Mouse (Mus musculus) midbrain, postnatal 0 days (tissue): ENCODE measurements around the gene Dppa2. TPM values are rescaled to one million over a fixed set of nuclear protein-coding genes. Genes with fewer than 3 reads are reported as not detected.

Experiments
- ATAC-seq: fragments of 200-750 bp; cut with Nextera tagmentation; 2 replicates; pipeline ENCODE4 v1.8.0; 2017; ENCODE audit warnings: moderate number of reproducible peaks, mild to moderate bottlenecking, moderate TSS enrichment, moderate library complexity; ENCODE audit not compliant: low FRiP score
- DNase-seq: peaks from one replicate; pipeline ENCODE4 v3.0.0-alpha.2; 2015; ENCODE audit warnings: low spot score
- H3K27ac ChIP-seq: fragments of 300-500 bp; sonication (generic); 2 replicates; pipeline ENCODE4 v1.5.1; 2014; ENCODE audit warnings: low read depth, mild to moderate bottlenecking, low read length, mixed read lengths
- H3K27me3 ChIP-seq: fragments of 300-500 bp; sonication (generic); 2 replicates; pipeline ENCODE4 v1.6.1; 2014; ENCODE audit warnings: low read length, control low read depth, mixed read lengths; ENCODE audit not compliant: insufficient read depth
- H3K36me3 ChIP-seq: fragments of 300-500 bp; sonication (generic); 2 replicates; pipeline ENCODE4 v1.6.1; 2014; ENCODE audit warnings: low read length, control low read depth, mixed read lengths; ENCODE audit not compliant: insufficient read depth
- H3K4me1 ChIP-seq: fragments of 300-500 bp; sonication (generic); 2 replicates; pipeline ENCODE4 v1.6.1; 2014; ENCODE audit warnings: mild to moderate bottlenecking, control low read depth, antibody characterized with exemption, low read length, mixed read lengths; ENCODE audit not compliant: insufficient read depth
- H3K4me2 ChIP-seq: fragments of 300-500 bp; sonication (generic); 2 replicates; pipeline ENCODE4 v1.6.1; 2014; ENCODE audit warnings: low read depth, mild to moderate bottlenecking, low read length, mixed read lengths; ENCODE audit not compliant: poor library complexity, severe bottlenecking
- H3K4me3 ChIP-seq: fragments of 300-500 bp; sonication (generic); 2 replicates; pipeline ENCODE4 v1.5.1; 2014; ENCODE audit warnings: low read depth, mild to moderate bottlenecking, low read length, moderate library complexity
- H3K9ac ChIP-seq: fragments of 300-500 bp; sonication (generic); replicated peaks from 2 replicates; pipeline ENCODE4 v1.6.1; 2014; ENCODE audit warnings: mild to moderate bottlenecking, low read length, moderate library complexity, mixed read lengths; ENCODE audit not compliant: poor library complexity, severe bottlenecking
- H3K9me3 ChIP-seq: fragments of 300-500 bp; sonication (generic); 2 replicates; pipeline ENCODE4 v1.6.1; 2016; ENCODE audit warnings: low read length, control low read depth
- CTCF ChIP-seq: IDR thresholded peaks from 2 replicates; pipeline ENCODE4 v1.5.1; 2016; ENCODE audit warnings: antibody characterized with exemption, mild to moderate bottlenecking
- WGBS: fragments of 180-500 bp; shearing (Covaris S2); extraction: QIAGEN DNeasy Blood & Tissue Kit; methylation state at CpG from one replicate; pipeline ENCODE4 v1.1.7; 2014; 5-methylcytosine and 5-hydroxymethylcytosine counted together
- polyA plus RNA-seq: library from polyadenylated mRNA; unstranded; fragments of >200 nt; fragmentation: Nextera tagmentation; extraction: Ambion mirVana; gene quantifications from 2 replicates; pipeline ENCODE4 v1.2.1, GENCODE M21; 2015
- total RNA-seq: library from RNA; depleted of rRNA; stranded (reverse); fragments of >200 nt; gene quantifications from 2 replicates; pipeline ENCODE4 v1.2.3, GENCODE M21; 2014; rRNA removed

The Dppa2 gene
- total RNA-seq, result not detected in 2 replicates
- not detected in 2 replicates for polyA plus RNA-seq

DNA sequence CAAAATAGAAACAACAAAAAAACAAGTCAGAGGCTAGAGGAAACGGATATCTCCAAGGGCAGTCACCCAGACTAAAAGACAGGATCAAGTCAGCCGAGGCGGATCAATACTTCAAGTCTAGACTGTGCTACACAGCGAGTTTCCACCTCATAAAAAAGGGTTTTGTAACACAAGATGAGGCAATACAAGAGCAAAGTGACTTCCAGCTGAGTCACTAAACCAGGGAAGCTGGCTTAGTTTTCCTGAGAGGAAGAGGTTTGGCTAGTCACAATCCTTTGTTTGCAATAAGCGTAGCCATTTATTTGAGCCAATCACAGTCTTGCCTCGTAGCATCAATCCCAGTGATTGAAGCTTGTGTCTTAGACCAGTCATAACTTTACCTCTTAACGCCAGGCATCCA lies at the start of gene Dppa2:
Gene Dppa2, plus strand, starts transcription at position 400 of the 400 bp plus-strand sequence.
- Histone ChIP-seq H3K4me2 (no peak within 1 kb of the TSS), H3K4me3 (no peak within 1 kb of the TSS), H3K4me1 (no peaks in the 10 kb centered on the region), H3K36me3 (no peaks in the 10 kb centered on the region), H3K27me3 (no peaks in the 10 kb centered on the region), H3K9me3 (no peaks in the 10 kb centered on the region), H3K27ac (no peak within 1 kb of the TSS), H3K9ac (no peak within 1 kb of the TSS)
- no peak for TF ChIP-seq CTCF
- whole genome bisulfite sequencing, result 77% methylated on average over 7 of the region's 7 CpGs
- ATAC-seq (no peak), DNase-seq (no peak)

DNA sequence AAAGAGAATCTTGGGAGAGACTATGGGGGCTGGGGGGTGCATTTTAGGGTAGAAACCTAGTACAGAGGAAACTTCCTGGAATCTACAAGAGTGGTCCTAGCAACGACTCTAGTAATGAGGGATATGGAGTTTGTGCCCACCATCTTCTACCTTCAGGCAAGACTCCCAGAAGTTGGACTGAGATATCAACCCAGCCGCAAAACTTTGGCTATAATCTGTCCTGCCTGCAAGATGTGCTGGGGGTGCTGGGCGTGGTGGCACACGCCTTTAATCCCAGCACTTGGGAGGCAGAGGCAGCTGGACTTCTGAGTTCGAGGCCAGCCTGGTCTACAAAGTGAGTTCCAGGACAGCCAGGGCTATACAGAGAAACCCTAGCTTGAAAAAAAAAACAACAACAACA lies 49.1 kb upstream of the Dppa2 start:
- Histone ChIP-seq H3K36me3 (no peaks in the 10 kb centered on the region), H3K27me3 (no peaks in the 10 kb centered on the region), H3K4me3 (no peak overlapping the region), H3K4me1 (no peaks in the 10 kb centered on the region), H3K4me2 (no peak overlapping the region), H3K9ac (no peak overlapping the region), H3K9me3 (no peaks in the 10 kb centered on the region), H3K27ac (no peak overlapping the region)
- no peak for ATAC-seq
- WGBS, result 90% methylated on average over 5 of the region's 5 CpGs
- no peak for TF ChIP-seq CTCF
- DNase-seq, result no peak

DNA sequence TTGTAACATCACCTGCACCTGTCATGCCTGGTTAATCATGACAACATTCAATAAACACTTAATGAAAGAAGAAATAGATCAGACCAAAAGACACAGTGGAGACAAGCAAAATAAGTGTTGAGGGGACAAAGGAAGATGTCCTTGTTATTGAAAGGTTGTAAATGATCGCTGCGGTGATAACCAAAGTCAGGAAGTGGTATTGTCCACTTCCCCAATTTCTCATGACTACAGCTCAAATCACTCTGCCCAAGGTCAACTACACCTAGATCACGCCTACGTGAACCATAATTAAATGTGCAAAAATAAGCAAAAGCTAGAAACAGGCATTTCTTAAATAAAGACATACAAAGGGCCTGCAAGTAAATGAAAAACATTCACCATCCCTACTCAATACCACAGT lies 44.2 kb upstream of the Dppa2 start:
- no peaks in the 10 kb centered on the region for H3K4me1 ChIP-seq
- H3K9me3 ChIP-seq, result no peaks in the 10 kb centered on the region
- 92% methylated on average over 4 of the region's 4 CpGs for WGBS
- no peak overlapping the region for H3K4me2 ChIP-seq
- no peak for DNase-seq
- ATAC-seq, result no peak
- H3K4me3 ChIP-seq, result no peak overlapping the region
- H3K9ac ChIP-seq, result no peak overlapping the region
- no peaks in the 10 kb centered on the region for H3K36me3 ChIP-seq
- no peak overlapping the region for H3K27ac ChIP-seq
- TF ChIP-seq CTCF, result no peak
- no peaks in the 10 kb centered on the region for H3K27me3 ChIP-seq

DNA sequence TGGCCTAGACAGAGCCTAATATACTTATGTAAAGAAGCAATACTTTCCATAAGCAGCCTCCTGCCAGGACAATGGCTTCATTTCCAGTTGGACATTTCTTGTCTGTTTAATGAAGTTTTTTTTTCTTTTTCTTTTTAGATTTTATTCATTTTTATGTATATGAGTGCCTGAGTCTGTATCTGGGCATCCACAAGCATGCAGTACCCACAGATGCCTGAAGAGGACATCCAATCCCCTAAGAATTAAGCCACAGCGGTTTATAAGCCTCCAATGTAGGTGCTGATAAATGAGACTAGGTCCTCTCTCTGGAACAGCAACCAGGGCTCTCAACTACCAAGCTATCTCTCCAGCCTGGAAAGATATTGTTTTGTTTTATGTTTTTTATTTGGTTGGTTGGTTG lies 40.8 kb upstream of the Dppa2 start:
- Histone ChIP-seq H3K4me2 (no peak overlapping the region), H3K27me3 (no peaks in the 10 kb centered on the region), H3K4me1 (no peaks in the 10 kb centered on the region), H3K9ac (no peak overlapping the region), H3K4me3 (no peak overlapping the region), H3K36me3 (no peaks in the 10 kb centered on the region), H3K27ac (no peak overlapping the region), H3K9me3 (no peaks in the 10 kb centered on the region)
- TF ChIP-seq CTCF, result no peak
- WGBS, result 81% methylated on average over 1 of the region's 1 CpGs
- DNase-seq, result no peak
- ATAC-seq, result no peak

DNA sequence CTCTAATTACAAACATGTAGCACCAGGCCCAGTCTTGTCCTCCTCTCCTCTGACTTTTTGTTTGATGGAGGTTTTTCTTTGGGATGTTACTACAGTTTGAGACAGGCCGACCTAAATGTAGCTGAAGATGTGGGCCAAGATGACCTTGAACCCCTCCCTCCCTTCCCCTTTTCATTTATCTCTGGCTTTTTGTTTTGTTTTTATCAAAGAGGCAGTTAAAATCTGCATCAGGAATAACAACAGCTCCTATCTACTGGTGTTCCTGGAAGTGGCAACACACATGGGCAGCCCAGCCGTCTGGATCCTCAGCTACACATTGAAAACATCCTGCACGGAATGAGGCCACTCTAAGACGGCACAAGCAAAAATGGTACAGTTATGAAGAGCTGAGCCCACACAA lies 37.9 kb upstream of the Dppa2 start:
- ATAC-seq (no peak), DNase-seq (no peak)
- Histone ChIP-seq H3K4me3 (no peak overlapping the region), H3K4me1 (no peaks in the 10 kb centered on the region), H3K9ac (no peak overlapping the region), H3K4me2 (no peak overlapping the region), H3K27me3 (no peaks in the 10 kb centered on the region), H3K27ac (no peak overlapping the region), H3K36me3 (no peaks in the 10 kb centered on the region), H3K9me3 (no peaks in the 10 kb centered on the region)
- WGBS, result 90% methylated on average over 4 of the region's 4 CpGs
- TF ChIP-seq CTCF, result no peak

DNA sequence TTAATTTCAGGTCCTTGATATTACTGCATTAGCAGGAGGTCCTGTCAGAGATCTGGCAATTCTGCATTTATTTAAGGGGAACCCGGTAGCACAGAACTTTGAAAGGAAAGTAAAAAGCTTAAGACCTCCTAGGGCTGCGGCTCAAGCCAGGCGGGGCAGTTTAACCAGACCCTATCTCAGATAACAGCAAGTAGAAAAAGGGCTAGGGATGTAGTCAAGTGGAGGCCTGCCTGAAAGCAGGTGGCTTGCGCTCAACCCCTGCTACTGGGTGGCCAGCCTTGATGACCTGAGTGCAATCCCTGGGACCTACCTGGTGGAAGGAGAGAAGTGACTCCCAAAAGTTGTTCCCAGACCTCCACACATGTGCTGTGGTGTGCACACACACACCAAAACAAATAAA lies 26.8 kb upstream of the Dppa2 start:
- TF ChIP-seq CTCF, result no peak
- Histone ChIP-seq H3K27me3 (no peaks in the 10 kb centered on the region), H3K4me2 (no peak overlapping the region), H3K4me1 (no peaks in the 10 kb centered on the region), H3K9me3 (no peaks in the 10 kb centered on the region), H3K27ac (no peak overlapping the region), H3K9ac (no peak overlapping the region), H3K4me3 (no peak overlapping the region), H3K36me3 (no peaks in the 10 kb centered on the region)
- 72% methylated on average over 4 of the region's 4 CpGs for WGBS
- no peak for DNase-seq
- ATAC-seq, result no peak

DNA sequence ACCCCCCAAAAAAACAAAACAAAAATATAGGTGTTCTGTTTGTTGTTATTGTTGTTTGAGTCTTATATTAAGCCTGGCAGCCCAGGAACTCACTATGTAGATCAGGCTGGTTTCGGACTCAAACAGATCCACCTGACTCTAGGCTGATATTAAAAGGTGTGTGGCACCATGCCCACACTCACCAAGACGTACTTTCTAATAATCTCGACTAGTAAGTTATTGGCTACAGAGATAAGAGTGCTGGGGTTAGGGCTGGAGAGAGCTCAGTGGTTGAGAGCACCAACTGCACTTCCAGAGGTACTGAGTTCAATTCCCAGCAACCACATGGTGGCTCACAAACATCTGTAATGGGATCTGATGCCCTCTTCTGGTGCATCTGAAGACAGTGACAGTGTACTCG lies 22.8 kb upstream of the Dppa2 start:
- 94% methylated on average over 4 of the region's 4 CpGs for WGBS
- no peaks in the 10 kb centered on the region for H3K9me3 ChIP-seq
- H3K4me2 ChIP-seq, result no peak overlapping the region
- H3K4me1 ChIP-seq, result no peaks in the 10 kb centered on the region
- no peak for TF ChIP-seq CTCF
- no peaks in the 10 kb centered on the region for H3K27me3 ChIP-seq
- H3K4me3 ChIP-seq, result no peak overlapping the region
- no peak overlapping the region for H3K9ac ChIP-seq
- no peak overlapping the region for H3K27ac ChIP-seq
- no peak for DNase-seq
- no peaks in the 10 kb centered on the region for H3K36me3 ChIP-seq
- ATAC-seq, result no peak
